Mouse (Mus musculus) brown adipose tissue, adult 24 weeks (tissue): Measurements from ENCODE around the gene Vsig2. TPM values are rescaled to one million over a fixed set of nuclear protein-coding genes. Genes with fewer than 3 reads are reported as not detected.

ENCODE experiments used
- H3K27ac ChIP-seq: fragments of 200-500 bp; replicated peaks from 2 replicates; pipeline ENCODE4 v1.5.1; 2012; ENCODE audit warnings: low read depth, mild to moderate bottlenecking, low read length
- H3K4me1 ChIP-seq: fragments of 200-500 bp; 2 replicates; pipeline ENCODE4 v1.6.1; 2012; ENCODE audit warnings: low read length, mixed read lengths; ENCODE audit not compliant: control insufficient read depth, insufficient read depth, insufficient read length
- H3K4me3 ChIP-seq: fragments of 200-500 bp; 2 replicates; pipeline ENCODE4 v1.5.1; 2012; ENCODE audit warnings: low read depth, mild to moderate bottlenecking, low read length, moderate library complexity; ENCODE audit not compliant: insufficient read depth
- polyA plus RNA-seq: library from polyadenylated mRNA; stranded (reverse); fragments of >200 nt; gene quantifications from 2 replicates; pipeline ENCODE4 v1.2.4, GENCODE M21; 2012; ENCODE audit not compliant: missing spikeins, insufficient read depth, insufficient read length

Vsig2 gene
- polyA plus RNA-seq, 1 experiment, result 2.1 TPM

- H3K27ac ChIP-seq, result no peak overlapping the region
- peaks cover 12% of the 10 kb centered on the region for H3K4me1 ChIP-seq
- H3K4me3 ChIP-seq, result peak overlapping the region; percentile 4
Observed at GRCm38 (mm10) chr9:37567892-37568604, 29.0 kb downstream of the Vsig2 start.

GRCm38 (mm10) chr9:37568605-37569214 lies 29.7 kb downstream of the Vsig2 start:
- Histone ChIP-seq H3K4me1 (peaks cover 12% of the 10 kb centered on the region), H3K4me3 (no peak overlapping the region), H3K27ac (no peak overlapping the region)

GRCm38 (mm10) chr9:37569231-37569835 lies 30.3 kb downstream of the Vsig2 start:
- Histone ChIP-seq H3K4me3 (no peak overlapping the region), H3K27ac (no peak overlapping the region), H3K4me1 (peaks cover 12% of the 10 kb centered on the region)

- Histone ChIP-seq H3K4me3 (no peak overlapping the region), H3K27ac (no peak overlapping the region), H3K4me1 (peaks cover 12% of the 10 kb centered on the region)
Observed at GRCm38 (mm10) chr9:37572204-37572876, 33.3 kb downstream of the Vsig2 start.

GRCm38 (mm10) chr9:37576436-37576930 lies 37.4 kb downstream of the Vsig2 start:
- no peak overlapping the region for H3K4me3 ChIP-seq

GRCm38 (mm10) chr9:37583594-37583993 lies 44.5 kb downstream of the Vsig2 start:
- H3K27ac ChIP-seq, result no peak overlapping the region
- no peak overlapping the region for H3K4me3 ChIP-seq
- no peaks in the 10 kb centered on the region for H3K4me1 ChIP-seq

More at GRCm38 (mm10) chr9:37576436-37576930, 37.4 kb downstream of the Vsig2 start:
- Histone ChIP-seq H3K4me1 (no peaks in the 10 kb centered on the region), H3K27ac (no peak overlapping the region)

GRCm38 (mm10) chr9:37586718-37587117 lies 47.7 kb downstream of the Vsig2 start:
- H3K4me1 ChIP-seq, result no peaks in the 10 kb centered on the region
- H3K4me3 ChIP-seq, result no peak overlapping the region
- no peak overlapping the region for H3K27ac ChIP-seq

GRCm38 (mm10) chr9:37590381-37590780 lies 51.3 kb downstream of the Vsig2 start:
- Histone ChIP-seq H3K27ac (no peak overlapping the region), H3K4me3 (no peak overlapping the region), H3K4me1 (no peaks in the 10 kb centered on the region)

GRCm38 (mm10) chr9:37592025-37592424 lies 53.0 kb downstream of the Vsig2 start:
- H3K4me3 ChIP-seq, result no peak overlapping the region
- H3K4me1 ChIP-seq, result no peaks in the 10 kb centered on the region
- no peak overlapping the region for H3K27ac ChIP-seq

- no peaks in the 10 kb centered on the region for H3K4me1 ChIP-seq
- H3K27ac ChIP-seq, result no peak overlapping the region
- H3K4me3 ChIP-seq, result no peak overlapping the region
Observed at GRCm38 (mm10) chr9:37592633-37593032, 53.6 kb downstream of the Vsig2 start.

- H3K27ac ChIP-seq, result no peak overlapping the region
- no peak overlapping the region for H3K4me3 ChIP-seq
- H3K4me1 ChIP-seq, result peaks cover 3% of the 10 kb centered on the region; the same call in 1 of the 2 replicates
Observed at GRCm38 (mm10) chr9:37593690-37594089, 54.6 kb downstream of the Vsig2 start.

Other genes starting within 250 kb of the Vsig2 start
- gene Ccdc15, start 190.8 kb upstream of the Vsig2 start, polyA plus RNA-seq, result 1.4 and 1.5 TPM in 2 replicates
- gene Hepacam, start 171.9 kb upstream of the Vsig2 start, polyA plus RNA-seq, result not detected in 2 replicates
- 5.8 and 9.8 TPM in 2 replicates for gene Robo4, start 137.4 kb upstream of the Vsig2 start, polyA plus RNA-seq
- gene Robo3, start 106.0 kb upstream of the Vsig2 start, polyA plus RNA-seq, result not detected in 2 replicates
- gene Msantd2, start 49.9 kb upstream of the Vsig2 start, polyA plus RNA-seq, result 3.8 and 10.4 TPM in 2 replicates
- 15.0 and 29.4 TPM in 2 replicates for gene Esam, start 11.2 kb upstream of the Vsig2 start, polyA plus RNA-seq
- gene Nrgn, start 13.6 kb downstream of the Vsig2 start, polyA plus RNA-seq, result 4.5 TPM in 1 of 2 replicates, not detected in the other
- gene Siae, start 16.4 kb downstream of the Vsig2 start, polyA plus RNA-seq, result 11.7 and 12.1 TPM in 2 replicates
- 13.3 and 14.2 TPM in 2 replicates for gene Spa17, start 74.5 kb downstream of the Vsig2 start, polyA plus RNA-seq
- gene Tbrg1, start 118.1 kb downstream of the Vsig2 start, polyA plus RNA-seq, result 15.1 and 15.6 TPM in 2 replicates
- not detected in 2 replicates for gene Panx3, start 130.0 kb downstream of the Vsig2 start, polyA plus RNA-seq
- gene Olfr160, start 177.0 kb downstream of the Vsig2 start, polyA plus RNA-seq, result not detected in 2 replicates
- not detected in 2 replicates for gene Olfr874, start 205.9 kb downstream of the Vsig2 start, polyA plus RNA-seq
- not detected in 2 replicates for gene Olfr875, start 232.6 kb downstream of the Vsig2 start, polyA plus RNA-seq